Mouse (Mus musculus) E14TG2a.4 (cell line): Measurements from ENCODE around the gene C130032M10Rik.
A peak's percentile ranks its signal among the peaks of the same experiment; 100 is the strongest.

Source experiments
- H3K27me3 ChIP-seq: 2 replicates; pipeline ENCODE4 v1.6.1; 2014; ENCODE audit warnings: low read length, control low read depth; ENCODE audit not compliant: insufficient read depth
- H3K36me3 ChIP-seq: 2 replicates; pipeline ENCODE4 v1.6.1; 2014; ENCODE audit warnings: low read length, control low read depth; ENCODE audit not compliant: insufficient read depth
- H3K4me1 ChIP-seq: replicated peaks from 2 replicates; pipeline ENCODE4 v1.6.1; 2014; ENCODE audit warnings: low read depth, low read length, control low read depth
- H3K4me3 ChIP-seq: replicated peaks from 2 replicates; pipeline ENCODE4 v1.5.1; 2014; ENCODE audit warnings: mild to moderate bottlenecking, low read length
- H3K9me3 ChIP-seq: 2 replicates; pipeline ENCODE4 v1.6.1; 2014; ENCODE audit warnings: low read length, control low read depth
- CTCF ChIP-seq: conservative IDR thresholded peaks from 2 replicates; pipeline ENCODE4 v1.5.1; 2014; ENCODE audit warnings: low read length
- NANOG ChIP-seq: IDR thresholded peaks from 2 replicates; pipeline ENCODE4 v1.6.1; 2014; ENCODE audit warnings: borderline replicate concordance, low read length, mixed read lengths
- POU5F1 ChIP-seq: IDR thresholded peaks from 2 replicates; pipeline ENCODE4 v1.6.1; 2014; ENCODE audit warnings: low read length, borderline replicate concordance

C130032M10Rik gene

GRCm38 (mm10) chr9:114525073-114525633 is 9.7 kb downstream of the C130032M10Rik start:
- Histone ChIP-seq H3K9me3 (no peaks in the 10 kb centered on the region), H3K27me3 (no peaks in the 10 kb centered on the region), H3K36me3 (peaks cover 60% of the 10 kb centered on the region), H3K4me3 (peak overlapping the region; percentile 76), H3K4me1 (peaks cover 91% of the 10 kb centered on the region)
- TF ChIP-seq CTCF (no peak), POU5F1 (no peak), NANOG (no peak)

- no peaks in the 10 kb centered on the region for H3K27me3 ChIP-seq
- TF ChIP-seq POU5F1 (no peak), NANOG (no peak), CTCF (no peak)
- H3K36me3 ChIP-seq, result peaks cover 65% of the 10 kb centered on the region
- peak overlapping the region; percentile 76 for H3K4me3 ChIP-seq
- H3K9me3 ChIP-seq, result no peaks in the 10 kb centered on the region
- H3K4me1 ChIP-seq, result peaks cover 92% of the 10 kb centered on the region
These were observed 10.4 kb downstream of the C130032M10Rik start for GRCm38 (mm10) chr9:114525891-114526290.

GRCm38 (mm10) chr9:114526581-114526980 is 11.1 kb downstream of the C130032M10Rik start:
- Histone ChIP-seq H3K4me3 (peak overlapping the region; percentile 76), H3K36me3 (peaks cover 64% of the 10 kb centered on the region), H3K4me1 (peaks cover 92% of the 10 kb centered on the region), H3K27me3 (no peaks in the 10 kb centered on the region), H3K9me3 (no peaks in the 10 kb centered on the region)
- TF ChIP-seq NANOG, result no peak
- TF ChIP-seq POU5F1, result no peak
- no peak for TF ChIP-seq CTCF

- Histone ChIP-seq H3K36me3 (peaks cover 64% of the 10 kb centered on the region), H3K9me3 (no peaks in the 10 kb centered on the region), H3K4me3 (peak overlapping the region; percentile 76), H3K4me1 (peaks cover 92% of the 10 kb centered on the region), H3K27me3 (no peaks in the 10 kb centered on the region)
- TF ChIP-seq POU5F1, result no peak
- no peak for TF ChIP-seq NANOG
- TF ChIP-seq CTCF, result no peak
These were observed 11.6 kb downstream of the C130032M10Rik start for GRCm38 (mm10) chr9:114527085-114527484.

- TF ChIP-seq CTCF (no peak), POU5F1 (no peak), NANOG (no peak)
- Histone ChIP-seq H3K36me3 (peaks cover 64% of the 10 kb centered on the region), H3K27me3 (no peaks in the 10 kb centered on the region), H3K4me1 (peaks cover 92% of the 10 kb centered on the region), H3K9me3 (no peaks in the 10 kb centered on the region), H3K4me3 (peak overlapping the region; percentile 76)
These were observed 12.6 kb downstream of the C130032M10Rik start for GRCm38 (mm10) chr9:114527992-114528679.

- no peak for TF ChIP-seq NANOG
- TF ChIP-seq CTCF, result no peak
- TF ChIP-seq POU5F1, result no peak
- peaks cover 63% of the 10 kb centered on the region for H3K36me3 ChIP-seq
- H3K4me1 ChIP-seq, result peaks cover 92% of the 10 kb centered on the region
- H3K9me3 ChIP-seq, result no peaks in the 10 kb centered on the region
- peak overlapping the region; percentile 76 for H3K4me3 ChIP-seq
- H3K27me3 ChIP-seq, result no peaks in the 10 kb centered on the region
These were observed 13.2 kb downstream of the C130032M10Rik start for GRCm38 (mm10) chr9:114528680-114529048.

GRCm38 (mm10) chr9:114531276-114531675 is 15.8 kb downstream of the C130032M10Rik start:
- H3K36me3 ChIP-seq, result peaks cover 63% of the 10 kb centered on the region
- peak overlapping the region; percentile 66 for H3K4me3 ChIP-seq
- H3K9me3 ChIP-seq, result no peaks in the 10 kb centered on the region
- no peak for TF ChIP-seq CTCF
- TF ChIP-seq NANOG, result no peak
- TF ChIP-seq POU5F1, result no peak
- H3K27me3 ChIP-seq, result no peaks in the 10 kb centered on the region
- H3K4me1 ChIP-seq, result peaks cover 92% of the 10 kb centered on the region

GRCm38 (mm10) chr9:114533848-114534247 is 18.4 kb downstream of the C130032M10Rik start:
- H3K36me3 ChIP-seq, result peaks cover 76% of the 10 kb centered on the region
- H3K4me1 ChIP-seq, result peaks cover 100% of the 10 kb centered on the region
- H3K4me3 ChIP-seq, result peak overlapping the region; percentile 57
- no peaks in the 10 kb centered on the region for H3K27me3 ChIP-seq
- no peaks in the 10 kb centered on the region for H3K9me3 ChIP-seq
- TF ChIP-seq POU5F1 (no peak), NANOG (no peak), CTCF (no peak)
